Mouse (Mus musculus): ENCODE data around the gene Pafah1b3.

The Pafah1b3 gene

GRCm38 (mm10) chr7:25281734-25282601, 15.8 kb downstream of the Pafah1b3 start:
- DNase-seq (ENCODE audit: low read depth, low spot score): peak; percentile 97

GRCm38 (mm10) chr7:25281166-25281733, 16.5 kb downstream of the Pafah1b3 start:
- DNase-seq (ENCODE audit: low read depth, low spot score): no peak

- no peak for DNase-seq (ENCODE audit: low read depth, low spot score)
Measured at GRCm38 (mm10) chr7:25279861-25280791, 17.7 kb downstream of the Pafah1b3 start.

GRCm38 (mm10) chr7:25279076-25279860, 18.5 kb downstream of the Pafah1b3 start:
- peak; percentile 76 for DNase-seq (ENCODE audit: low read depth, low spot score)

GRCm38 (mm10) chr7:25278341-25279075, 19.3 kb downstream of the Pafah1b3 start:
- no peak for DNase-seq (ENCODE audit: low read depth, low spot score)

GRCm38 (mm10) chr7:25277998-25278340, 19.8 kb downstream of the Pafah1b3 start:
- DNase-seq (ENCODE audit: low read depth, low spot score): no peak

- DNase-seq (ENCODE audit: low read depth, low spot score): no peak
Measured at GRCm38 (mm10) chr7:25277405-25277804, 20.4 kb downstream of the Pafah1b3 start.

- no peak for DNase-seq (ENCODE audit: low read depth, low spot score)
Measured at GRCm38 (mm10) chr7:25275555-25276298, 22.1 kb downstream of the Pafah1b3 start.

- DNase-seq (ENCODE audit: low read depth, low spot score): no peak
Measured at GRCm38 (mm10) chr7:25274996-25275395, 22.8 kb downstream of the Pafah1b3 start.

- no peak for DNase-seq (ENCODE audit: low read depth, low spot score)
Measured at GRCm38 (mm10) chr7:25274571-25274970, 23.2 kb downstream of the Pafah1b3 start.

- DNase-seq (ENCODE audit: low read depth, low spot score): no peak
Measured at GRCm38 (mm10) chr7:25273259-25274241, 24.2 kb downstream of the Pafah1b3 start.

- DNase-seq (ENCODE audit: low read depth, low spot score): no peak
Measured at GRCm38 (mm10) chr7:25272445-25273258, 25.1 kb downstream of the Pafah1b3 start.

- no peak for DNase-seq (ENCODE audit: low read depth, low spot score)
Measured at GRCm38 (mm10) chr7:25271651-25272444, 25.9 kb downstream of the Pafah1b3 start.

- no peak for DNase-seq (ENCODE audit: low read depth, low spot score)
Measured at GRCm38 (mm10) chr7:25270652-25271633, 26.8 kb downstream of the Pafah1b3 start.

- DNase-seq (ENCODE audit: low read depth, low spot score): no peak
Measured at GRCm38 (mm10) chr7:25269545-25270271, 28.1 kb downstream of the Pafah1b3 start.

All from embryo, embryonic 11.5 days (tissue).